Mouse (Mus musculus): ENCODE data around the gene Pbxip1.

Gene Pbxip1

DNA sequence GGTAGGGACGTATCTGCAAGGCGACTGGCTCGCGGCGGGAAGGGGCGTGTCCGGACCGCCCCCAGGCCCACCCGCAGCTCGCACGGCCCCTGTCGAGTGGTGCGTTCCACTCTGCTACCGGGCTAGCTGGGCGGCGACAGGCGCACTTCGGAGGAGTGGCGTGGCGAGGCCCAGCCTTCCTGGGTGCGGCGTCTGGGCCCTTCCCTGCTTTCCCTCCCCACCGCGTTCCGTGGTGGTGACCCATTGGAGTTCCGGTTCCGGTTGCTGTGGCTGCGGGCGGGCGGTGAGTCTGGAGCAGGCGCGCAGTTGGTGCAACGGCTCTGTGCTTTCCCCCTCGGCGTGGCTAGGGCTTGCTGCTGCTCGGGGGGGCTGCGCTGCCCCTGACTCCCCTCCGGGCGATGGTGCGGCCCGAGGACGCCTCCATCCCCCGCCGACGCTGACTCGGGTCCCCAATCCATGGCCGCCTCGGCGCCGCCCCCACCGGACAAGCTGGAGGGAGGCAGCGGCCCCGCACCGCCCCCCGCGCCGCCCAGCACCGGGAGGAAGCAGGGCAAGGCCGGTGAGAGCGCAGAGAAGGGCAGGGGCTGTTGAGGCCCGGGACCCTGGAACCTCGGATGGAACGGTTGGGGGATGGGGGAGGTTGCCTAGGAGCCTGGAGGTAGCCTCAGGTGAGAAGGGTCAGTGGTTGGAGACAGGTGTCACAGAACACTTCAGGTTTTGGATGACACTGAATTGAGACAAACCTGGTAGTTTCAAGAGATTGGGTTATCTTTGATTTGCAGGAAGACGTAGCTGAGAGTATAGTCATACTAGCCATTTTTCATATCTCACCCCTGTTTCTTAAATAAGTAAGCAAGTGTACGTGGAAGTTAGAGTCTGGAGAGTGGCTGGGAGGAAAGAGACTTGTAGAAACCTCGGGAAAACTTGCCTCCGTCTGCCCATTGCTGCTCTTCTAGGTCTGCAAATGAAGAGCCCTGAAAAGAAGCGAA lies 6.0 kb upstream of the Pbxip1 start, which contains the start of gene Pygo2:
Gene Pygo2, plus strand, starts transcription at position 44 of the 989 bp plus-strand sequence.
- DNase-seq (ENCODE audit: extremely low spot score, low read depth, low spot score) = no peak

DNA sequence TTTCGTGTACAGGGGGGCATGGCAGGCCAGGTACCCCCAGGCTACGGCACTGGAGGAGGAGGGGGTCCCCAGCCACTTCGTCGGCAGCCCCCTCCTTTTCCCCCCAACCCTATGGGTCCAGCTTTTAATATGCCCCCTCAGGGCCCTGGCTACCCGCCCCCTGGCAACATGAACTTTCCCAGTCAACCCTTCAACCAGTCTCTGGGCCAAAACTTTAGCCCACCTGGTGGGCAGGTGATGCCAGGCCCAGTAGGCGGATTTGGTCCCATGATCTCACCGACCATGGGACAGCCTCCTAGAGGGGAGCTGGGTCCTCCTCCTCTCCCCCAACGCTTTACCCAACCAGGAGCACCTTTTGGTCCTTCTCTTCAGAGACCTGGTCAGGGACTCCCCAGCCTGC lies 3.9 kb upstream of the Pbxip1 start:
- no peak for DNase-seq (ENCODE audit: extremely low spot score, low read depth, low spot score)

DNA sequence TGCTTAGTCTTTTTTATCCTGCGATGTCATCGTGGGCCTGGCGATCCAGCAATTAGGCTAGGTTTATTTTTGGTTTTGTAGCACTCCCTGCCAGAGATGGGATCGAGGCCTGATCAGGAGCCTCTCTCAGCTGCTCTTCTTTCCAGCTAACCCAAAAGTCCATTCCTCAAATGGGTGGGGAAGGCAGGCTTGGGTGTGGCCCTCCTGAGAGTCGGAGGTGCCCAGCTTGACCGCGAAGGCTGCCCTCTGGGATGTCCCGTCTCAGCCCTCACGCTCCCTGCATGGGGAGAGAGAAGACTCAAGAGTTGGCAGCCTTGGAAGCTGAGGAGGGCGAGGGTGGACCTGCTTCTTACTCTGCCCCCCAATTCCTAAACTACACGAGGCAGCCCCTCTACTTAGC lies 2.0 kb upstream of the Pbxip1 start:
- DNase-seq (ENCODE audit: extremely low spot score, low read depth, low spot score) = no peak

DNA sequence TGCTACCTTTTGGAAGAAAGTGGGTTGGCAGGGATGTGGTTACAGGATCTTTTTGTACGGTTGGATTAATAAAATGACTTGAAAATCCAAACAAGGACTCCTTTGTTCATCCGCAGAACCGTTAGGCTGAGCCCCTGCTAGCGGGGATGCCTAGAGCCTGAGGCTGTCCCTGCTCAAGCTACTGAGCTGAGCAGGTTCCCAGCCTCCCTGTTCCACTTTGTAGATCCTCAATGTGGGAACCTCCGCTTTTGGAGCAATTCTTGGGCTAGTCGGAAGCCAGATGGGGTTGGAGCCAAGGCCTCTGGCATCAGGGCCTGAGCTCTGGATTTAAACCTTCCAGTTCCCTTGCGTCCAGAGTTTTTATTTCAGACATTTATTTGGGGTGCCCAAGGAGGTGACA lies 1.5 kb upstream of the Pbxip1 start:
- DNase-seq (ENCODE audit: extremely low spot score, low read depth, low spot score) = no peak

DNA sequence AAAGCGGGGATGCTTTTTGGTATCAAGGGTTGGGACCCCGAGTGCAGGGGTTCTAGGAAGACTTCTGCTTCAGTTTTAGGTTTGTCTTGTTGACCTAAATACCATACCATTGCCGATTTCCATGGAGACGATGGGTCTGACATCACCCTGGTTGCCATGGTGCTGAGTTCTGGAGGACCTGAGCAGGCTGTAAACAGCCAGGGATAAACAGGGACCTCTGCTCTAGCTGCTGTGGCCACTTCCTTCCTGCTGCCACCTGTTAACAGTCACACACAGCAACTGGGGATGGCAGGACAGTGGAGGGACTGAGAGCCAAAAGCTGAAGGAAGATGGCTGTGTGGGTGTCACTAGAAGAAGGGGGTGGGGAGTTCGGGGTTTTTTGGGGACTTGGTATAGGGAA lies 763 bp downstream of the Pbxip1 start:
- no peak for DNase-seq (ENCODE audit: extremely low spot score, low read depth, low spot score)

DNA sequence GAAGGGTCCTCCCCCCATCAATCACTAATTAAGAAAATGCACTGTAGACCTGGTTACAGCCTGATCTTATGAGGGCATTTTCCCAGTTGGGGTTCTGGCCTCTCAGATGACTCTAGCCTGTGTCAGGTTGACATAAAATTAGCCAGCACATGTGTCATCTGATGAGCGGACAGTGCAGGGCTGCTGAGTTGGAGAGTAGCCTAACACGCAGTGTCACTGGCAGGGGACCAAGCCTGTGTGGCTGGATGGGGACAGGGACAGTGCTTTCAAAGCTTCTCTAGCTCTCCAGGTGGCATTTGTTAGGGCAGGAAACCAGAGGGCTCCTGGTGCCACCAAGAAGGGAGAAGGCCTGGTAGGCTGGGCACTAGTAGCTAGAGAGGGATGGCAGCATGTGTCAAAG lies 4.2 kb downstream of the Pbxip1 start:
- no peak for DNase-seq (ENCODE audit: extremely low spot score, low read depth, low spot score)

DNA sequence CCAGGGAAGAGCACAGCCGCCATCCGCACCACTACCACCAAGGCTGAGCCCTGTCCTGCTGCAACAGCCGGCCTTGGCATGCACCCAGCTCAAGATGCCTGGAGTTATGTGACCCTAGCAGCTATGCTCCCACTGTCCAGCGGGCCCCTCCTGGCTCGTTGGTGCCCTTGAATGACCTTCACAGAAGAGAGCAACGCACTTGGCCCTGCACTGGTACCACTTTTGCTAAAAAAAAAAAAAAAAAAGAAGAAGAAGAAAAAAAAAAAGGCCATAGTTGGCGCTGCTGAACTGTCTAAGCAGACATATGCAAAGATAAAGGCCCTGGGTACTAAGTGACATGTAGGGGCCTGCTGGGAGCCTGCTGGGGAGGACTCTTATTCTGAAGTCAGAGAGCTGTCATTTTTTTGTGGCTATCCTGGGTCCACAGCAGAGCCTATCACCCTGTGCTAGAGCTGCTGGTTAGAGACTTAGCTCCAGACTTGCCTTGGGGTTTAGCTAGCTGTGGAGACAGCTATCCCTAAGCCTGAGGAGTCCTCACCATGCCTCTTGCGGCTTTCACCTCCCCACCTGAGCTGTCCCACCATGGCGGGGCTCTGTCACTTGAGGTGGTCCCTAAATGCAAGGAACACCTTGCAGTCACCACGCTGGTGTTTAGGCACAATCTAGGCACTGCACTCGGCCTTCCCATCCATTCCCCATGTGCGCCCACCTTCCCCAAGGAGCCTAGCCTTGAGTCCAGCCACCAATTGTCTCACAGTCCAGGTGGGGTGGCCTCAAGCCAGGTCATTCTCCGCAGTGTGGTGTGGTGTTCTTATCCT lies 12.4 kb downstream of the Pbxip1 start:
- DNase-seq (ENCODE audit: extremely low spot score, low read depth, low spot score) = no peak

DNA sequence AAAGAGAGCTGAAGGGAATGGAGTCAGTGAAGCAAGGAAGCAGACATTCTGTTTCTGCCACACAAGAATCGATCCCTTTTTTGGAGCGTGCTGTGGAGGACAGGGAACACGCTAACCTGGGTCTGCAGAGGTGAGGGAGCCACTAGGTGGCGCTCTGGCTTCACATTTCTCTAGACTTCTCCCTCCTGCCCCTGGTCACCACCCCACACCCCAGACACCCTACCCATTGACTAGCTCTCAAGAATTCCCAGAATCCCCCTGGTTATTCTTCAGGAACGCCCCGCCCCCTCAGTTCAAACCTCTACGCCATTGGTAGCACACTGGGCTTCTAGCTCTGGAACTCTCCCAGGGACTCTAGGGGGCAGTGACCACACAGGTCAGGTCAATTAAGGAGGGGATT lies 13.0 kb downstream of the Pbxip1 start:
- no peak for DNase-seq (ENCODE audit: extremely low spot score, low read depth, low spot score)

DNA sequence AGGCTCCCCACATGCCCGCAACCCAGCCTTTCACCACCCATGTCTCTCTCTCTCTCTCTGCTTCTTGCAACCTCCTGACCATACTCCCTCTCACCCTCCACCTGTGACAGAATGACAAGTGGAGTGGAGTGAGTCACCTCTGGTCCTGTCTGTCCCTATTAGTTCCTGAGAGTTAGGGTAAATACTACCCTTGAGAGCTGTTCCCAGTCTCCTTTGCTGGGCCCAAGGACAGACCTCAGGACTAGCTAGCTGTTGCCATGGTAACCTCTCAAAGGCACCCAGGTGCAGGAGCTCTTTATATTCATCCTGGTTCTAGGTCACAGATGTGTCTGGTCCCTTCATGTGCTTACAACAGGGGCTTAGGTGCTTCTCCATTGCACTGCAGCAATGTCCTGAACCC lies 15.4 kb downstream of the Pbxip1 start:
- DNase-seq (ENCODE audit: extremely low spot score, low read depth, low spot score) = no peak

DNA sequence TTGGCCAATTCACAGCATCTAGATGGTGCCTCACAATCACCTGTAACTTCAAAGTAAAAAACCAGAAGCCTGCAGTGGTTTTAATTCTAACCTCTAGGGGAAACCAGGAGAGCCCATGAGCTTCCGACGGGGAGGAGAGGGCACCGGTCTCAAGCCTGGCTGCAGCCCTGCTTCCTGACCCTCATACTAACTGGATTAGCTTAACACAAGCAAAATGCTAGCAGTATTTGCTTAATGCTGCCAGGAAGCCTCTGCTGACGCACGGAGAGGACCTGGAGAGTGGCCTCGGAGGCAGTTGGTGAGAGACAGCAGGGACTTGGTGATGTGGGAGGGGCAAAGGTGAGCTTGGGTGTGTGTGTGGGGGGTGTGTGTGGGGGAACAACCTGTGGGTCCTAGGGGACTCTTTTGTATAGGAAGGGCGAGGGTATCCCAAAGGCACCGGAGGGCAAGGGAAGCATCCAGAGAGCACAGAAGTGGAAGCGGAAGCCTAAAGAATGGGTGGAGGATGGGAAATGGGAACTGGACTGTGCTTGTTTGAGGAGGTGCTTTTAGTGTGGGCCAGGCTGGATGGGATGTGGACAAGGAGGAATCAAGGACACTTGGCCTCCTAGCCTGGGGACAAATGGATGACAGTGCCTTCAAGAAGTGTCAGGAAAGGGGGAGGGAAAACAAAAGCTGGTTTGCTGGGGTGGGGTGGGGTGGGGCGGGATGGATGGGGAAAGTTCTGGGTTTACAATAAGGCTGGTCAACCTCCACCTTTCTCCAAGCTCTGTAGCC lies 18.1 kb downstream of the Pbxip1 start, which contains the start of gene Pmvk:
Gene Pmvk, plus strand, starts transcription at position 141 of the 777 bp plus-strand sequence.
- DNase-seq (ENCODE audit: extremely low spot score, low read depth, low spot score) = no peak

DNA sequence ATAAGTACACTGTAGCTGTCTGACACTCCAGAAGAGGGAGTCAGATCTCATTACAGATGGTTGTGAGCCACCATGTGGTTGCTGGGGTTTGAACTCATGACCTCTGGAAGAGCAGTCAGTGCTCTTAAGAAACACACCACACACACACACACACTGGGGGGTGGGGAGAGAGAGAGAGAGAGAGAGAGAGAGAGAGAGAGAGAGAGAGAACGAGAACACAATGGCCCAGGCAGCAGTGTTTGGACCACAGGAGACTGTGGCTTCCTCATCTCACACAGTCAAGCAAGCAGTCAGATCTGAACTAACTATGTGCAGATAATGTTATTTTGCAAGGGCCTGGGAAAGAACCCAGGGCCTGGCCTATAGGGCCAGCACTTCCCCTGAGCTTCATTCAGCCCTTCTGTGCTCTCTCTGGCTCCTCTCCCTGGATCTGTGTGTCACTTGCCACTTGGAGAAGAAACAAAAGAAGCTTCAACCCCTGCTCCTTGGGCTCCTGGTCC lies 19.3 kb downstream of the Pbxip1 start:
- no peak for DNase-seq (ENCODE audit: extremely low spot score, low read depth, low spot score)

DNA sequence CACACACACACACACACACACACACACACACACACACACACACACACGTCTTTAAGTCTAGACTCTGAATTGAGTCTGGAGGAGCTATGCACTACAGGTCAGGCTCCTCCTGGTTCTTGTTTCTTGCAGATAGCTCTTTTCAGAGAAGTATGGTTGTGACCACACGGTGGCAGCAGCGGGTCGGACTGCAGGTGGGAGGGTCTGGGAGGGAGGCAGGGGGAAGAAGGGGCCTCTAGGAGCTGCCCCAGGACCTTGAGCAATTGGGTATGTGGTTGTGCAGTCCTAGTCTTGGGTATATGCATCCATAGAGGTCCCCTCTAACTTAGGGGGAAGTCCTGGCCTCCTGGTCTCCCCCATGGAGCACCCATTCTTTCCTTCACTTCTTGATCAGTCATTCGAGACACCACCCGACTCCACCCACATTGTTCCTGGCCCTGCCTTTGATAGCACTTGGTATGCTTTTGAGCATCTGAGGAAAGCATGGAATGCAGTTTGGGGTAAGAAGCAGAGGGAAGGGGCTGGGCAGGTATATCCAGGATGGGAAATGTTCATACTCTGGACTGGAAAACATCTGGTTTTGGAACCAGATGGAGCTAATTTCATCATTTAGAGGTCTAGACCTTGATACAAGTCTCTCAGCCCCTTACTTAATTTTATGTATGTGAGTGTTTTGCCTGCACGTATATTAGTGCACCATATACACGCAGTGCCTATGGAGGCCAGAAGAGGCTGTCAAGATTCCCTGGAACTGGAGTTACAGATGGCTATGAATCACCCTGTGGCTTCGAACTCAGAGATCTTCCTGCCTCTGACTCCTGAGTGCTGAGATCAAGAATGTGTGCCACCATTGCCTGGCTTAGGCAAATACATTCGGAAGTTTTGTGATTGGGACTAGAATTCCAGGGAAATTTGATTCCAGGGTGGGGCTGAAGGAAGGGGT lies 20.5 kb downstream of the Pbxip1 start:
- DNase-seq (ENCODE audit: extremely low spot score, low read depth, low spot score) = no peak

DNA sequence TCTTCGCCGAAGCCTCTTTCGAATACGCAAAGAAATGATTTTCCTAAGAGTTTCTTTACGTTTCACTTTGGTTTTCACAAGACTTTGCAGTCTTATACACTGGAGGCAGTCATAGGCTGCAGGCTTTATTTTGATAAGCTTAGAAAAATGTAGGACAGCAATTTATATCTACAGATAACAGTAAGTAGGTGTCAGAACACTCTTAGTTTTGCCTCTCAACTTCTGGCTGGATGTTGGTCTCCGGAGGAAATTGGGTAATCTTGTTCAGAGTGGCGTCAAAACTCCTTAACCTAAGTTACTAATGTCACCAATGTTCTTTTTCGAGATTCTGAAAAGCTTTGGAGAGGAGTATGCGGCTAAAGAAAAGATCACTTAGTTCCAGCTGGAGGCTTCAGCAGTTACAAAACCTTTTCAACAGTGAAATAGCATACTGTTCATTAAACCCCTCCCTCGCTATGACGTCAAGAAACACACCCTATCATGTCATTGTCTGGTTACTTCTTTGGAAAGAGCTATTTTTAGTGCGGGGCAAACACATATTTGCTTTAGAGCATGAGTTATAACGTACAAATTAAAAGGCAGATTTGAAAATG lies 22.0 kb downstream of the Pbxip1 start:
- DNase-seq (ENCODE audit: extremely low spot score, low read depth, low spot score) = no peak

DNA sequence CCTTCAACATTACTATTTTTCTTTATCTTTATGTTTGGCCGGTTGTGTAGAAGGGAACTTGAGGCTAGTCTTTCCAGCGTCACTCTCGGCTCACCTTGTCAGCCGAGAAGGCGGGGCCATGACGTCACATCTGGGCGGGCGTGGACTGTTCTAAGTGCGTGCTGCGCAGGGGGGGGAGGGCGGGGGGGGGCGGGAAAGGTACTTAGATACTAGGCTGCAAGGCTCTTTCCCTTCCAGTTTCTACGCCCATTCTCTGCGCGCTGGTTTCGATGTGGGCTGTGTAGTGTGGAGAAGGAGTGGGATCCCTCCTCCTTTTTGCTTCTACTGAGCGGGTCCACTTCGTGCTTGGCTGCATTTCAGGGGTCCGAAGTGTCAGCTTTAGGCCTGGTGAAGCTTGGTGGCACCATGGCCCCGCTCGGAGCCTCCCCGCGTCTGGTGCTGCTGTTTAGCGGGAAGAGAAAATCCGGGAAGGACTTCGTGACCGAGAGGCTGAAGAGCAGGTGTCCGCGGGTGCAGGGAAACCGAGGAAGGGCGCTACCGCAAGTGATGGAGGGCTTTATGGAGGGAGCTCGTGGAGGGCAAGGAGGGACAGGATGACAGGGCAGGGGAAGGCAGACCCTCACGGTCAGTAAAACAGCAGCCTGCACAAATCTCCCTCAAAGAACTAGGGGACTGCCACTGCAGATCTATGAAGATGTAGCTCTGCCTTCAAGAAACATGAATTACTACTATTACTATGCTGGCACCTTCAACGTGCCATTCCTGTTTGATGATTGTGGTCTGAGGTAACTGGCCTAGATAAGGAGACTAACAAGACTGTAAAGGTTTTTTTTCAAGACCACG lies 22.7 kb downstream of the Pbxip1 start:
- DNase-seq (ENCODE audit: extremely low spot score, low read depth, low spot score) = peak; percentile 89

DNA sequence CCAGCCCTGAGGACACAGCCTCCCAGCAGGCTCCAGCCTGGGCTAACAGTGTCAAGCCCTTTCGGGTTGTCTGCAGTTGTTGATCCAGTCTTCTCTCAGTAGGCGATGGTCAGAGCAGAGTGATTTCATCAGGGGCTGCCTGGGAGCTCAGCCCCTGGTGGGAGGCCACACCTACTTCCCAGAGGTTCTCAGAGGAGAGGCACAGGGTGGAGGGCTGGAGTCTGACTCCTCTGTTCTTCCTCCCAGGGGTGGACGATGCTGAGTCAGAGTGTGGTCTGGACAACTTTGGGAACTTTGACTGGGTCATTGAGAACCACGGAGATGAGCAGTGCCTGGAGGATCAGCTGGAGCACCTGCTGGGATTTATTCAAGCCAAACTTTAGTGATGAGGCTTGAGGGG lies 31.8 kb downstream of the Pbxip1 start:
- no peak for DNase-seq (ENCODE audit: extremely low spot score, low read depth, low spot score)

DNA sequence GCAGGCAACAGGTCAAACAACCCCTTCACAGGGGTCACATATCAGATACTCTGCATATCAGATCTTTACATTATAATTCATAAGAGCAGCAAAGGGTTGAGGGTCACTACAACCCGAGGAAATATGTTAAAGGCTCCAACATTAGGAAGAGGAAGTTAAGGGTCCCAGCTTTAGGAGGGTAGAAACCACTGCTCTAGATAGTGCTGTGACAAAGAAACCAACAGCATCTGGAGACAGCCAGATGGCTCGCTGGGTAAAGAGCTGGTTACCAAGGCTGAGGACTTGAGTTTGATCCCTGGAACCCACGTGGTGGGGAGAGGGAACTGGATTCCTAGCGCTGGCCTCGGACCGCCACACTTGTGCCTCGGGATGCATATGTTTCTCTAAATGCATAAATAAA lies 35.8 kb downstream of the Pbxip1 start:
- DNase-seq (ENCODE audit: extremely low spot score, low read depth, low spot score) = no peak

DNA sequence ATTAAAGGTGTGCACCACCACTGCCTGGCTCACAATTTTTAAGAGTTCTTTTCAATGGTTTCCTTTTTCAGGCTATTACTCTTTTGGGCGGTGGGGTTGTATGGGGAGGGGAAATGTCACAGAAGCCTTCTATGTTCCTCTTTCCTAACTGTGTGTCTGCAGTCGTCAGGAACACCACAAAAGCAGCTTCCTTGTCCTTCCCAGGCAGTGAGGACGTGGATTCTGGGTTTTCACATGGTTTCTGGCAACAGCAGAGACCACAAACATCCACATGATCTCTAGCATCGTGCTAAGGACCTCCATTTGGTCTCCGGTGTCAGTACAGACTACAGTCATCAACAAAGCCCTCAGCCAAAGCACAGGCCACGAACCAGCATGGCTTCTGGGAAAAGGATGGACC lies 37.3 kb downstream of the Pbxip1 start:
- no peak for DNase-seq (ENCODE audit: extremely low spot score, low read depth, low spot score)

DNA sequence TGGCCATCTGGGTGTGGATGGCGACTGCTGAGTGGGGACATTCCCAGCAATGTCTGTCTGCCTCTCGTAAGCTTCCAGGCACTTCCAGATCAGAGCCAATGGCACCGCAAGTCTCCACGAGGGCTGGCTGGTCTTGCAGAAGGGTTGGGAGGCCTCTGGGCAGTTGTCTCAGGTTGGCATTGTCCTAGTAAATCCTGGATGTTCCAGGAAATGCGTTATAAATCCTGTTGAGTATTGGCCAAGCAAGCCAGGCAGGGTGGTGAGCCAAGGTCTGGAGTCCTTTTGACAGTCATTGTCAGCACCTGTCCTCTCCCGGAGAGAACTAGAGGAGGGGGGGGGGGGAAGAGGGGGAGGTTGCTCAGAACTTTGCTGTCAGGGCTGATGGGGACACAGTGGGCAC lies 42.5 kb downstream of the Pbxip1 start:
- DNase-seq (ENCODE audit: extremely low spot score, low read depth, low spot score) = no peak
